Mouse (Mus musculus) midbrain, embryonic 12.5 days (tissue): ENCODE results near the gene Ccdc58. TPM values are rescaled to one million over a fixed set of nuclear protein-coding genes. Genes with fewer than 3 reads are reported as not detected.
A peak's percentile ranks its signal among the peaks of the same experiment; 100 is the strongest.
"Not testable (repeated sequence)": the region's sequence is repeated elsewhere in the genome, so short reads cannot be mapped to it uniquely, and the experiment has no call there.

Source experiments
- ATAC-seq: fragments of 200-750 bp; cut with Nextera tagmentation; 2 replicates; pipeline ENCODE4 v1.8.0; 2017; ENCODE audit warnings: low read depth, moderate TSS enrichment, moderate library complexity; ENCODE audit not compliant: low FRiP score
- H3K27ac ChIP-seq: fragments of 300-500 bp; sonication (generic); replicated peaks from 2 replicates; pipeline ENCODE4 v1.5.1; 2016; ENCODE audit warnings: mild to moderate bottlenecking
- H3K27me3 ChIP-seq: fragments of 300-500 bp; sonication (generic); 2 replicates; pipeline ENCODE4 v1.6.1; 2016; ENCODE audit warnings: mild to moderate bottlenecking
- H3K36me3 ChIP-seq: fragments of 300-500 bp; sonication (generic); 2 replicates; pipeline ENCODE4 v1.6.1; 2016
- H3K4me1 ChIP-seq: fragments of 300-500 bp; sonication (generic); 2 replicates; pipeline ENCODE4 v1.6.1; 2016
- H3K4me2 ChIP-seq: fragments of 300-500 bp; sonication (generic); replicated peaks from 2 replicates; pipeline ENCODE4 v1.6.1; 2016; ENCODE audit warnings: mild to moderate bottlenecking, moderate library complexity
- H3K4me3 ChIP-seq: fragments of 300-500 bp; sonication (generic); 2 replicates; pipeline ENCODE4 v1.5.1; 2016; ENCODE audit warnings: mild to moderate bottlenecking
- H3K9ac ChIP-seq: fragments of 300-500 bp; sonication (generic); replicated peaks from 2 replicates; pipeline ENCODE4 v1.6.1; 2016; ENCODE audit warnings: mild to moderate bottlenecking, moderate library complexity
- H3K9me3 ChIP-seq: fragments of 300-500 bp; sonication (generic); 2 replicates; pipeline ENCODE4 v1.6.1; 2016; ENCODE audit warnings: mild to moderate bottlenecking
- WGBS: fragments of 180-500 bp; shearing (Covaris S2); methylation state at CpG from one replicate; pipeline ENCODE4 v1.1.7; 2016; 5-methylcytosine and 5-hydroxymethylcytosine counted together
- polyA plus RNA-seq: library from polyadenylated mRNA; unstranded; fragments of >200 nt; fragmentation: Nextera tagmentation; extraction: Ambion mirVana; gene quantifications from 2 replicates; pipeline ENCODE4 v1.2.1, GENCODE M21; 2016

Gene Ccdc58
- polyA plus RNA-seq, 1 experiment from 2014 or later: 64.9 TPM

DNA sequence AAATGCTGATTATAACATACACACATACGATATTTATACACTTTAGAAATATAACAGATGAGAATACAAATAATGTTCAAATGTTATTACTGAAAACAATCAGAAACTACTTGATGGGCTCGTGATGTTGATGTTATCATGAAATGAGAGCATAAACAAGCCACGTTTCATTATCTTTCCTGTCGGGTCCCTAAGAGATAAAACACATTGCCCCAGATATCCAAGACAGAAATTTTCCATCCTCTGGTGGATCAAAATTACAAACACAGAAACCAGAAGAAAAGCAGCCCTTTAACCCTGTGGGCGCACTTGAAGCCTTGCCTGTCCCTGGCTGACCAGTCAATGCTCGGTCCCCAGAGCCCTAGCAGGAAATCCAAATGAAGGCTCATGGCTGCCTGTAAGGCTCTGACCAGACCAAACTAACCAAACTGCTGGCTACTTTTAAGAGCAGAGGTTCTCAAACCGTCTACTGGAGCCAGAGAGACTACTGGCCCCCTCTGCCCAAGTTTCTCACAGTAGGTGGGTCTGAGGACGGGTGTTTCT is 13.5 kb upstream of the Ccdc58 start:
- 84% methylated on average over 8 of the region's 8 CpGs for WGBS
- no peak overlapping the region for H3K27ac ChIP-seq

DNA sequence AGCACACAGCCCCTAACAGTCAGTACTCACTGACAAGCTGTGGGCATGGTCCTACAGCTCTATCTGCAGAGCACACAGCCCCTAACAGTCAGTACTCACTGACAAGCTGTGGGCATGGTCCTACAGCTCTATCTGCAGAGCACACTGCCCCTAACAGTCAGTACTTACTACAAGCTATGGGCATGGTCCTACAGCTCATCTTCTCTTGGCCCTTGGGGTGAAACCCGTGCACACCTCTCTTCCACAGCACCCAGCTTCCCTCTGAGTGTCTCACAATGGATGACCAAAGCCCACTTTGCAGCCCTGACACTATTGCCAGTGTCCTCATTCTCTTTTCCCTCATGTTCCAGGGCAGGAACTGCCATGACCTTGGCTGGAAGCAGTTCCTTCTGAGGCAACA is 9.0 kb upstream of the Ccdc58 start:
- not testable (repeated sequence) for H3K4me3 ChIP-seq, ATAC-seq, H3K9ac ChIP-seq, H3K4me1 ChIP-seq, H3K27ac ChIP-seq, H3K36me3 ChIP-seq, H3K27me3 ChIP-seq, H3K9me3 ChIP-seq, H3K4me2 ChIP-seq
- WGBS: 90% methylated on average over 1 of the region's 1 CpGs

More for the DNA sequence above, 13.5 kb upstream of the Ccdc58 start:
- Histone ChIP-seq H3K9me3 (no peaks in the 10 kb centered on the region), H3K36me3 (peaks cover 4% of the 10 kb centered on the region; the same call in 1 of the 2 replicates), H3K27me3 (no peaks in the 10 kb centered on the region), H3K4me3 (no peak overlapping the region), H3K9ac (no peak overlapping the region), H3K4me2 (no peak overlapping the region), H3K4me1 (no peaks in the 10 kb centered on the region)
- no peak for ATAC-seq

DNA sequence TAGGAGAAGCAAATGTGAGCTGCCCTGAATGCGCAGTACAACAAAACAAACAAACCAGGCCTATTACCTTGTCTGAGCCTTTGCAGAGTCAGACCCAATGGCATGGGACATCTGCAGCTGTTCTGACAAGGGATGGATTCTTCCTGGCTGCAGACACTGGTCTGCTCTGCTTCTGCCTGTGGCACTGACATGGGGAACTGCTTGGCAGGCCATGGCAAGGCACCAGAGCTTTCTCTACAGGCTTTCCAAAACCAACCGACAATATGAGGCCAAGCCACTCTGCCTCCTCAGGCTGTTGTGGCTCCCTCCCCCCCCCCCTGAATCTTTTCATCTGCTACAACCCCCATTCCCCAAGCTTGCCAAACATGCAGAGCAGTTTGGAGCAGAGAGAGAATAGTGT is 8.2 kb upstream of the Ccdc58 start:
- Histone ChIP-seq H3K9me3 (no peaks in the 10 kb centered on the region), H3K27me3 (no peaks in the 10 kb centered on the region), H3K27ac (no peak overlapping the region), H3K4me3 (no peak overlapping the region), H3K36me3 (no peaks in the 10 kb centered on the region), H3K9ac (no peak overlapping the region), H3K4me1 (0 out of 2 replicates have a peak, but pooled peaks cover 2% of the 10 kb centered on the region), H3K4me2 (no peak overlapping the region)
- 78% methylated on average over 2 of the region's 2 CpGs for WGBS
- no peak for ATAC-seq

- H3K4me2 ChIP-seq: no peak overlapping the region
- H3K27ac ChIP-seq: no peak overlapping the region
- H3K4me3 ChIP-seq: no peak overlapping the region
- no peaks in the 10 kb centered on the region for H3K9me3 ChIP-seq
- 88% methylated on average over 5 of the region's 5 CpGs for WGBS
- H3K36me3 ChIP-seq: no peaks in the 10 kb centered on the region
- H3K27me3 ChIP-seq: no peaks in the 10 kb centered on the region
- no peak for ATAC-seq
- H3K9ac ChIP-seq: no peak overlapping the region
- peaks cover 12% of the 10 kb centered on the region for H3K4me1 ChIP-seq
These were observed 6.6 kb upstream of the Ccdc58 start for GRCm38 (mm10) chr16:36064904-36065303.

GRCm38 (mm10) chr16:36067694-36068093 is 3.8 kb upstream of the Ccdc58 start:
- Histone ChIP-seq H3K36me3 (no peaks in the 10 kb centered on the region), H3K9ac (no peak overlapping the region), H3K27me3 (no peaks in the 10 kb centered on the region), H3K9me3 (no peaks in the 10 kb centered on the region), H3K27ac (no peak overlapping the region), H3K4me1 (peaks cover 21% of the 10 kb centered on the region), H3K4me2 (no peak overlapping the region), H3K4me3 (no peak overlapping the region)
- 81% methylated on average over 2 of the region's 2 CpGs for WGBS
- ATAC-seq: no peak

GRCm38 (mm10) chr16:36068356-36068755 is 3.1 kb upstream of the Ccdc58 start:
- Histone ChIP-seq H3K4me1 (peaks cover 24% of the 10 kb centered on the region), H3K4me3 (no peak overlapping the region), H3K4me2 (no peak overlapping the region), H3K27ac (no peak overlapping the region), H3K36me3 (no peaks in the 10 kb centered on the region), H3K9ac (no peak overlapping the region), H3K9me3 (no peaks in the 10 kb centered on the region), H3K27me3 (no peaks in the 10 kb centered on the region)
- ATAC-seq: no peak
- 87% methylated on average over 3 of the region's 3 CpGs for WGBS

DNA sequence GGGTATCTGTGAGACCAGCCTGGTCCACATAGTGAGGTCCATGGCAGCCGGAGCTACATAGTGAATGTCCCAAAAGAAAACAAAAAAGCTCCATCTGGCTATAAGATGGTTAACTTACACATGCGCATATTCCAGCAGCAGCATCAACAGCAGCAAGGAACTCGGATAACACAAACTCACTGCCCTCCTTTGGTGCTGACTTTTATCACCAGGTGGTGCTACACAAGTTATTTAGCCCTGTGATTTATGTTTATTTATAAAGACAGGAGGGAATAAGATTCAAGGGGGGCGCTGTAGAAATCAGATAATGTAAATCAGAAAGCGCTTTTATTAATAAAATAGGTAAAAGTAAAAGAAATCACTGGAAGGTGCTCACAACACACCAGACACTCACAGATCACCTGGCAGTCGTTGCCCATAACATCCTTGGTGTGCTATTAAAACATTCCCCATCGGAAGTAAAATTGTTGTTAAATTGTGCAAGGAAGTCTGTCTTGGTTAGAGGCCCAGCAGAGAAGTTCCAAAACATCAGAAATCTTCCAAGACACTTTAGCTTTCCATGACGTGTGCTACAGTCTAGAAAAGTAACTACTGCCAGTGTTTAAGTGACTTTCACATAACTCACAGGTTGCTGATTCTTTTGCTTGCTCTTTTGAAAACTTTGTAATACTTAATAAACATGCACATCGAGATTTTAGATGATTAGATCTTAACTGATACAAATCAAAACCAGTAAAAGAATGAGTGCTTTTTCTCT is 1.5 kb upstream of the Ccdc58 start:
- Histone ChIP-seq H3K27me3 (no peaks in the 10 kb centered on the region), H3K4me1 (peaks cover 24% of the 10 kb centered on the region), H3K9ac (peak overlapping the region; percentile 75; the same call in 1 of the 2 replicates), H3K27ac (no peak overlapping the region), H3K4me2 (peak overlapping the region; percentile 73), H3K9me3 (no peaks in the 10 kb centered on the region), H3K36me3 (no peaks in the 10 kb centered on the region), H3K4me3 (peak overlapping the region; percentile 79)
- no peak for ATAC-seq
- 37% methylated on average over 9 of the region's 9 CpGs for WGBS

DNA sequence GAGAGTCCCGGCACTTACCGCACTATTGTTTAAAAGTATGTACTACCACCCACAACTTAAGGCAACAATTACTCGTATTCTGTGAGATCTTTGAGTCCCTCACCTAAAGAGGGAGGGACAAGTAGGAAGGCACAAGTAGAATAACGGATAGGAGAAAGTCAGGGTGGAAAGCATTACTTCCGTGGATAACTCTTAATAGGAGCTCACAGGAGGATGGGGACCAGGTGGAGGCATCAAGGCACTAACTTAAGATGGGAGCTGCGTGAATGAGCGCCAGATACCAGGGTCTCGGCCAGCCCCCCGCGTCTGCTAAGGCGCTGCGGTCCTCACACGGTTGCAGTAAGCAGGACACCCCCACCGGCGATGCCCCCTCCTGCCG is 425 bp upstream of the Ccdc58 start:
- Histone ChIP-seq H3K36me3 (no peaks in the 10 kb centered on the region), H3K4me2 (peak overlapping the region; percentile 73), H3K4me3 (peak overlapping the region; percentile 79), H3K4me1 (peaks cover 24% of the 10 kb centered on the region), H3K27me3 (no peaks in the 10 kb centered on the region), H3K9me3 (no peaks in the 10 kb centered on the region), H3K27ac (peak overlapping the region; percentile 99), H3K9ac (peak overlapping the region; percentile 75)
- 0% methylated on average over 16 of the region's 16 CpGs for WGBS
- ATAC-seq: peak; percentile 67; the same call in 1 of the 2 replicates

DNA sequence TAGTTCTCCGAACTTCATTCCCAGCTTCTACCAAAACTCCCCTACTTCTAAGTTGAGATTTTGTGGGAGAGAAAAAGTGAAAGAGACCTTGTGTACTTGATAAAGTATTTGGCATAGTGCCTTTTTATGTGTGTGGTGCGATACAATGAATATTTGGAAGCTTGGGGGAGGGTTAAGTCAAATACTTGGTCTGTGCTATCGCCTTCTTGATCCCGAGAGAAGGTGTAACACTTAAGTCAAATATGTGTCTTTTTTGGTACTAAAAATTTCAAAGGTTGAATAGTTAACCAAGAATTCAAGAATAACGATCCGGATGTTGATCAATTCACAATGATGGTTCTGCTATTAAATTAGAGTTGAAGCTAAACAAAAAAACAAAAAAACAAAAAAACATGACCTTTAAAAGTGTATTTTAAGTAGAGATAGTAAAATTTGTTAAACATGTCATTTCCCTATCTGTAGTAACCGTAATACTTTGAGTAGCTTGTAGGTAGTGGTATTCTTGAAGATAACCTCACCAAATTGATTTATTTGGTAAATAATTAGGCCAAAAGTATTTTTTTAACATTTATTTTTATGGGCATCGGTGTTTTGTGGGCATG is 1.0 kb downstream of the Ccdc58 start:
- no peak for ATAC-seq
- WGBS: 34% methylated on average over 8 of the region's 8 CpGs
- no peaks in the 10 kb centered on the region for H3K27me3 ChIP-seq
- H3K4me3 ChIP-seq: peak overlapping the region; percentile 79
- H3K4me1 ChIP-seq: peaks cover 24% of the 10 kb centered on the region
- no peaks in the 10 kb centered on the region for H3K36me3 ChIP-seq
- peak overlapping the region; percentile 75 for H3K9ac ChIP-seq
- peak overlapping the region; percentile 73 for H3K4me2 ChIP-seq
- H3K27ac ChIP-seq: peak overlapping the region; percentile 99; the same call in 1 of the 2 replicates
- H3K9me3 ChIP-seq: no peaks in the 10 kb centered on the region

GRCm38 (mm10) chr16:36074772-36075171 is 3.3 kb downstream of the Ccdc58 start:
- H3K36me3 ChIP-seq: no peaks in the 10 kb centered on the region
- ATAC-seq: no peak
- WGBS: 98% methylated on average over 3 of the region's 3 CpGs
- H3K27ac ChIP-seq: no peak overlapping the region
- H3K9me3 ChIP-seq: no peaks in the 10 kb centered on the region
- no peak overlapping the region for H3K4me3 ChIP-seq
- peaks cover 13% of the 10 kb centered on the region for H3K4me1 ChIP-seq
- no peak overlapping the region for H3K4me2 ChIP-seq
- no peak overlapping the region for H3K9ac ChIP-seq
- H3K27me3 ChIP-seq: no peaks in the 10 kb centered on the region

DNA sequence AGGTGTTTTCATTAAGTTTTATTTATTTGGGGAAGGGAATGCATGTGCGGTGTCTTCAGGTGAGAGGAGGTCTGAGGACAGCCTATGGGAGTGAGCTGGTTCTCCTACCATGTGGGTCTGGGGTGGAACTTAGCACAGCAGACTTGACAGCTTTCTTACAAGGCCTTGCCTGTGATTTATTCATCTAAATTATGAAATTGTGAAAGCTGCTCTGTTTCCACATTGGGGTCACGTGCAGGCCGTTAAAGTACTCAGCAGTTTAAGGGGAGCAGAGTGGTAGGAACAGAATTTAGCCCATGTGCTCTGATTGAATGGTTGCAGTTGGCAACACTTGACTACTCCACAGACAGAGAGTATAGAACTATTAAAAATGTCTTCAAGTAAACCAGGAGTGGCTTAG is 8.4 kb downstream of the Ccdc58 start:
- ATAC-seq: no peak
- no peak overlapping the region for H3K4me2 ChIP-seq
- WGBS: 98% methylated on average over 3 of the region's 3 CpGs

DNA sequence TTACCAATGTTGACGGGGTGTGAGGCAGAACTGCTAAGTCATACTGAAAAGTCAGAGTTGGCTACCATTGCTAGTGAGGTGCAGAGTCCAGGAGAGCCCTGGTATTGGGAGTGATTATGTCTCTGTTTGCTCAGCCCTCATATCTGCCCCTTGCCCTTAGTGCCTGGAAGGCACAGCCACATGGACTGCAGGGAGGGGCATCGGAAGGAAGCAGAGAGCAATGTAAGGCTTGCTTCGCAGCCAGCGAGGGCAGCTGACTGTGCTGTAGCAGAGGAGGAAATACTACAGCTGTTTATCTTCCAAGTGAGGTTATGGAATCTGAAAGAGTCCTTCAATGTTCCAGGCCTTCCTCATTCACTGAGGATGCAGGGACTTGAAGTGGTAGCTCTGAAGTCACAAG is 16.4 kb downstream of the Ccdc58 start:
- Histone ChIP-seq H3K4me3 (no peak overlapping the region), H3K4me1 (no peaks in the 10 kb centered on the region), H3K36me3 (peaks cover 58% of the 10 kb centered on the region), H3K9ac (no peak overlapping the region), H3K4me2 (no peak overlapping the region), H3K9me3 (no peaks in the 10 kb centered on the region), H3K27ac (no peak overlapping the region), H3K27me3 (no peaks in the 10 kb centered on the region)
- 92% methylated on average over 4 of the region's 4 CpGs for WGBS
- no peak for ATAC-seq

More for the DNA sequence above, 8.4 kb downstream of the Ccdc58 start:
- H3K36me3 ChIP-seq: peaks cover 19% of the 10 kb centered on the region
- H3K4me1 ChIP-seq: no peaks in the 10 kb centered on the region
- H3K9ac ChIP-seq: no peak overlapping the region
- H3K27ac ChIP-seq: no peak overlapping the region
- no peak overlapping the region for H3K4me3 ChIP-seq
- H3K27me3 ChIP-seq: no peaks in the 10 kb centered on the region
- no peaks in the 10 kb centered on the region for H3K9me3 ChIP-seq
